Comparison of ENCODE assay signal across 8 mouse cellular contexts in genomic region chr15:100304019-100304991, GRCm38 (mm10). TPM values are rescaled to one million over a fixed set of nuclear protein-coding genes. Genes with fewer than 3 reads are reported as not detected.
A peak's percentile ranks its signal among the peaks of the same experiment; 100 is the strongest.
DNase-seq lines count a peak whose midpoint lies in the region; ATAC-seq lines count a peak whose summit lies in the region.

Gene Mettl7a1, plus strand, starts transcription at chr15:100304140.

- H3K27me3 ChIP-seq in hindbrain, embryonic 13.5 days = no peaks in the 10 kb centered on the region

- peak within 1 kb of the TSS; percentile 80 for H3K9ac ChIP-seq in hindbrain, embryonic 13.5 days

- H3K36me3 ChIP-seq in hindbrain, embryonic 13.5 days = no peaks in the 10 kb centered on the region

- no peaks in the 10 kb centered on the region for H3K9me3 ChIP-seq in hindbrain, embryonic 13.5 days

- H3K4me3 ChIP-seq in hindbrain, embryonic 13.5 days = peak within 1 kb of the TSS; percentile 52

- ATAC-seq in hindbrain, embryonic 13.5 days (ENCODE audit: low FRiP score) = peak; percentile 88

- peaks cover 18% of the 10 kb centered on the region for H3K4me1 ChIP-seq in hindbrain, embryonic 13.5 days (replicated peaks)

- H3K4me2 ChIP-seq in hindbrain, embryonic 13.5 days = peak within 1 kb of the TSS; percentile 72

- DNase-seq in R1 (ENCODE audit: low read depth, low spot score) = peak; percentile 77
- peak; percentile 92 to 93 for DNase-seq in cerebellum, postnatal 25 days
- DNase-seq in frontal cortex, postnatal 25 days (ENCODE audit: low spot score in 2 of 2) = peak; percentile 59 to 78
- peak; percentile 76 to 80 for DNase-seq in layer of hippocampus, postnatal 25 days (ENCODE audit: extremely low spot score in 1 of 2, low spot score in 1 of 2)
- peak; percentile 90 for DNase-seq in lung, postnatal 14 days
- DNase-seq in ovary, postnatal 36 days (ENCODE audit: low spot score) = peak; percentile 81
- DNase-seq in thymus, postnatal 25 days = peak; percentile 62

- H3K27ac ChIP-seq in hindbrain, embryonic 13.5 days = peak within 1 kb of the TSS; percentile 91

- WGBS in hindbrain, embryonic 13.5 days = 4% methylated on average over 19 of the region's 30 CpGs

RNA-seq across cellular contexts. Expression of gene Mettl7a1, which starts in this region (rescaled TPM):
- 3.2 and 4.3 TPM in 2 replicates for polyA plus RNA-seq in hindbrain, embryonic 13.5 days (2015; fragmentation: Nextera tagmentation; extraction: Ambion mirVana)
- 10 to 100 TPM; 31.0 to 35.0 TPM for total RNA-seq in layer of hippocampus, postnatal 25 days (2021)

Comparison
In these comparisons a context has a peak if more than half of its experiments do, and no peak if none do; other contexts are left out.
1. Peak in every context shown above with its lines: DNase-seq, ATAC-seq, H3K4me3 ChIP-seq and H3K27ac ChIP-seq.